Mouse (Mus musculus): ENCODE data around the gene Plcz1.

The Plcz1 gene

DNA sequence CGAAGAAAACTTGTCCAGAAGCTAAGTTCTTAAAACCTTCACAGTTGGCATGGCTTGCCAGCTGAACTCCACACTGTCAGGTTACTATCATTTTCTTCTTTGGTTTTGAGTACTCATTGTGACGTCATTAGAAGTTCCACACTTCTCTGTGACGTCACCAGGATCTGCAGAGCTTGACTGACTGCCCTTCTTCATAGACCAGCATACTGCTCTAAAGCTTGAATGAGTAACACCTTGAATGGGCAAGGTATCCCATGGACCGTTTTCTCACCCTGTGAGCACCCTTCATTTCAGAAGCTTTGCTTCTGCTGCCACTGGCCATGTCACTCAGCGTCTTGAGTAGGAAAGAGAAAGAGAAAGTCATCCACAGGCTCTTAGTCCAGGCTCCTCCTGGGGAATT lies at the start of gene Plcz1:
Plcz1 (minus strand) TSS at position 101 of the 400 bp plus-strand sequence.
- no peak for DNase-seq (ENCODE audit: extremely low spot score, low spot score)

DNA sequence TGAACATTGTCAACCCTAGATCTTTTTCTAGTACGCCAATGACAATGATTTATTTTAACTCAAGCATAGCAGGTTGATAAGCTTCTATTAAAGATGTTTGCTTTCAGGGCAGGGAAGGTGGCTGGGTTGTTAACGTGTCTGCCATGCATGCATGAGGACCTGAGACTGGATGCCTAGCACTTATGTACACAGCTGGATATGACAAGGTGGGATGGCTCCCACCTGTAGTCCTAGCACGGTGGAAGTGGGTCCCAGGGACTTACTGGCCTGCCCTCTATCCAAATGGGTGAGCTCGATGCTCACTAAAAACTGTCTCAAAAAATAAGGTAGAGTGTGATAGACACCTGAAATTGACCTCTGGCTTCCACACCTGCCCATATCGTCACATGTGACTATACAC lies 48.6 kb upstream of the Plcz1 start:
- DNase-seq (ENCODE audit: extremely low spot score, low spot score) = no peak

DNA sequence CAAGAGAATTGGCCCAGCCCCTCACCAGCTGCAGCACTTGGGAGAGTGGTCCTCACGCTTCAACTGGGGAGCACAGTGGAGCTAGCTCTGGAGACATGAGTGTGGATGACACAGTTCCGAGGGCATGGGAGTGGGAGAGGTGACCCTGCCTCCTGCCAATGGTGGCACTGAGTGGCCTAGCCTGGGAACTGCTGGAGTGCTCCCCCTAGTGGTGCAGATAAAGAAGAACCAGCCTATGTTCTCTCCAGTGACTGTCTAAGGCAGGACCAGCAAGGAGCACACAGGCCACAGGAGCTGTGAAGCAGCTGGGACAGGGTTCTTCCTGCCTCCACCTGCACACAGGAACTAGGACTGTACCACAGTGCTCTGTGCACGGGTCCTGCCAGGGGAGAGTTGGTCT lies 40.5 kb upstream of the Plcz1 start:
- DNase-seq (ENCODE audit: extremely low spot score, low spot score) = no peak

DNA sequence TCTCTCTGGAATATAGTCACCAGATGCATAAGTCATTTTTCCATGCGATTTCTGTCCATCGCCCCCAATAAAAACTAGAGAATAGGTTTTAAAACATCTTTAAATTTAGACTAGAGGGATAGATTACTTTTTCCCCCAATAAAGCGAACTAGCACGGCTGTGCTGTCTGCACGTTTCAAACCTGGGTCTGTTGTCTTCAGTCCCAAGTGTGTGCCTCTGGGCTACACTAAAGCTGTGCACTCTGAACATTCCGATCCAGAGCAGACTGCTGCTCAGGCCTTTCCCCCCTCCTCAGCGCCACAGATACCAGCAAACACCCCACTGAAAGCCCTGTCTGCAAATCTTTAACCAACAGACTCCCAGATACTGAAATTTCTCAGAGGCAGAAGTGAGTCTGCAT lies 39.7 kb upstream of the Plcz1 start:
- DNase-seq (ENCODE audit: extremely low spot score, low spot score) = no peak

DNA sequence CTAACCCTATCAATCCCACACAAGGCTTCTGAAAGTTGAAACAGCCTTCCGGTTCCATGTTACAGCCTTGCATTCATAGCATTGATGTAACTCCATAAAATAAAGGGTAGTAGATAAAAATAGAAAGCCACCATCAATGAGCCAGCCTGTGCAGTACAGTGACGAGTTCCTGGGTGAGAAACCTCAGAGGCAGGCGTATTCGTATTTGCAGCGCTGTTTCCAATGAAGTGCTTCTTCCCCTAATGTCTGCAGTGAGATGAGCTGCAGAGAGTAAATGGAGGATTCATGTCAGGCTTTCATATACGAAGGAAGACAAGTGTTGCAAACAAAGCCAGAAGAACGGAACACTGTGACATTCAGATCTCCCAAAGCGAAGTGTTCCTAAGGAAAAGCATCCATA lies 27.9 kb upstream of the Plcz1 start:
- no peak for DNase-seq (ENCODE audit: extremely low spot score, low spot score)

DNA sequence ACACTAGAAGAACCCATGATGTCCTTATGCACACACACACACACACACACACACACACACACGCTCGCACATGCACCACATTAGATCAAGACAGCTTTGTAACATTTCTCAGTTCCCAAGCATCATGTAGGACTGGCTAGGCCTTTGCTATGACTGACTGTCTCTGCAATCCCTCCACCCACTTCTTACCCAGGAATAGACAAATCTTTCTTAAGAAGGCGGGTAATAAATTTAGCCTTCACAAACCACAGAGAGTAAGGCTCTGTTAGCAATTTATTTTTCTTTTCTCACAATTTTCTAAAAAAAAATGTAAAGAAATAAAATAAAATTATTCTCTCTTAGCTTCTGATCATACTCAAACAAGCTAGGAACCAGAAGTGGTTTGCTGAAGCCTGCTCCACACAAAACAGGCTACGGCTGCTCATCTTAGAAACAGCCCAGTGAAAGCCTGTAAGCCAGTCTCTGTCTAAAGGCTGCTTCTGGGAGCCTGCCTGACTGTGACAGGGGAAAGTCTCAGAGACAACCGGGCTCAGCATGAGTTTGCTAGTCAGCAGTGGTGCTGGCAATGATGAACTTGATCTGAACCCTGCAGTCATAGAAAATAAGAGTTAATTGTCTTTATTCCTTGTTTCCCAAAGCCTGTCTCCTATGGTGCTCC lies 13.1 kb upstream of the Plcz1 start:
- DNase-seq (ENCODE audit: extremely low spot score, low spot score) = no peak

DNA sequence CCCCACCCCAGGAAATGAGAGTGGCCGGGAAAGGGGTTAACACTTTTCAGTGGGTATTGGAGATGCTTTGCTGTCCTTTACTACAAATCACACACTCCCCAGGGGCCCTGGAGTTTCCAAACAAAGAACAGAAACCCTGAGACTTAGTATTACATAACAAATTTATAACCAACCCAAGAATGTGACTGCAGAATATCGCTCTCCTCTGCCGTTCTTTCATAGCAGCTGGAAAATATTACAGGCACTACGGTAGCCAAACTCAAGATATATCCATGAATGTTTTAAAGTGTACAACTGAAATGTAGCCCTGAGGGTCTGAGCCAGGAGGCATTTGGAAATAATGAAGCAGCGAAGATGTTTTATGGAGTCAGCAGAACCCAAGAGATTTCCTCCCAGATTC lies 10.2 kb upstream of the Plcz1 start:
- no peak for DNase-seq (ENCODE audit: extremely low spot score, low spot score)

DNA sequence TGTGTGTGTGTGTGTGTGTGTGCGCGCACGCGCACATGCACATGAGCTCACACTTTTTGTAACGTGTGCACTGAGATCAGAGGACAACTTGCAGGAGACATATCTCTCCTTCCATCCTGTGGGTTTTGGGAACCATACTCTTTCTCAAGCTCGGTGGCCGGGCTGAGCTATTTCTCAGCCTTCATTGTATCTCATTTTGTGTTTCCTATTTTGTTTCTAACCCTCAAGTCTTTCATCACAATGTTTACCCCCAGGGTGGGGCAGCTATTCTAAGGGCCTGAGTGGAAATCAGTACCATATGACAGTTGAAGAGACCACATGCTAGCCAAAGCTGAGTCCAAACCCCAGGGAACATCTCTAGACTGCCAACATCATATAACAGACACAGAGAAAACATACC lies 305 bp downstream of the Plcz1 start, which contains the start of gene Capza3:
Capza3 (plus strand) TSS at position 301 of the 400 bp plus-strand sequence.
- no peak for DNase-seq (ENCODE audit: extremely low spot score, low spot score)

DNA sequence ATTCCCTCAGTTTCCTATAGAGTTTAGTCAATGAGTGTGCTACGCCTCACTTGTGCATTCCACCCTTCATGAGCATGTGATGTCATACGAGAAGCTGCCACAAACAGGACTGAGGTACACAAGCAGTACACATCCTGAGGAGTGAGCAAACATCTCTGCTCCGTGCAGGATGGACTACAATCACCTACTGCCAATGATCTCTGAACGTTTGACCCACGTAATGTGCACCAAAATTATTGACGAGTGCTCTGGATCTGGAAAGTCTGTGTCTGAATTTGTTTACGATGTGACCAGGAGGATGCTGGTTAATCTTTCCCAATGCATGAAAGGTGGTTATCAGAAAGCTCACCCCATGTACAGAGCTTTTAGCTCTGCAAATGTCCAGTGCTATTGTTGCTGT lies 16.9 kb downstream of the Plcz1 start:
- DNase-seq (ENCODE audit: extremely low spot score, low spot score) = no peak

DNA sequence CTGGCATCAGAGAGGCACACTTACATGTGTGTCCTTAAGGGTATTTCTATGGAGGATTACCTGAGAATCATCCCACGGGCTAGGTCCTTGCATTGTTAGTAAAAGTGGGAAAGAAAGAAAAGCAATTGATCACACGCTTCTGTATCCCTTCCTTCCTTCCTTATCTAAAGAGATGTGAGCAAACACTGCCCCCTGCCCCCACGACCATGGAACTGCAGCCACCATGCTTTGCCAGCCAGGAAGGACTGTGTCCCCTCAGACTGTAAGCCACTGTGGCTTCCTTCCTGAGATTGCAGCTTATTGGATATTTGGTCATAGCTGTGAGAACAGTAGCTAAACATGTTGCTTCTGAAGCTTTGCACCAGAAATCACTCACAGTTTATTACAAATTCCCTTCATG lies 36.1 kb downstream of the Plcz1 start:
- DNase-seq (ENCODE audit: extremely low spot score, low spot score) = no peak

DNA sequence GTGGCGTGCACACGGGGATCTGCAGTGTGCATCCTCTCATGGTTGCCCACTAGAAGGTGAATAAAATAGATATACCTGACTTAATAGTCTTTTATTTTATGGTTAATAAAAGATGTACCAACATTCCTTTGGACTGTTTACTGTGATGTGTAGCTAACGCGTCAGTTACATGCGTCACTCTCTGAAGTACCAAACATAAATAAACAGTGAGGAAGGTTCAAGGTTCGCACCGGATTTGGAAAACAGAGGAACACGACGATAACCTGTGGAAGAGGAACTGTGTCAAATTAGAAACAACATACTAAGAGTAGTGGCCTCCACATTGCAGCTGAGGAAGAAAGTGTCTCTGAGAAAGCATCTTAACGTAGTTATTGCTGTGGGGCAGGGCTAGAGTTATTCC lies 51.7 kb downstream of the Plcz1 start:
- DNase-seq (ENCODE audit: extremely low spot score, low spot score) = no peak

DNA sequence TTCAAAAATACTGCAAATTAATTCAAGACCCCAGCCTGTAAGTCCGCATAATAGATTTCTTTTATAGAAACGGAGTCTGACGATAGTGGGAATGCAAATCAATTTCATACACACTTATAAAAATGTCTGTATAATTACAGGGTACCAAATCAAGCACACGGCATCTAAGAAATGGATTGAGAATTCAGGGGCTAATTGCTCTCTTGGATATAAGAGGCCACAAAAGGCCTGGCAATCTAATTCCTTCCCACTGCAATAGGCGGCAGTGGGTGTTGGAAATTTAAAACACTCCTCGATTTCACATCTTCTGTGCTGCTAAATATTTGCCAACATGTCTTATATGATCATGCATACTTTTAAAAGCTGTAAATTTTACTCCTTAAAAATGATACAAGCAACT lies 52.2 kb downstream of the Plcz1 start:
- DNase-seq (ENCODE audit: extremely low spot score, low spot score) = no peak

DNA sequence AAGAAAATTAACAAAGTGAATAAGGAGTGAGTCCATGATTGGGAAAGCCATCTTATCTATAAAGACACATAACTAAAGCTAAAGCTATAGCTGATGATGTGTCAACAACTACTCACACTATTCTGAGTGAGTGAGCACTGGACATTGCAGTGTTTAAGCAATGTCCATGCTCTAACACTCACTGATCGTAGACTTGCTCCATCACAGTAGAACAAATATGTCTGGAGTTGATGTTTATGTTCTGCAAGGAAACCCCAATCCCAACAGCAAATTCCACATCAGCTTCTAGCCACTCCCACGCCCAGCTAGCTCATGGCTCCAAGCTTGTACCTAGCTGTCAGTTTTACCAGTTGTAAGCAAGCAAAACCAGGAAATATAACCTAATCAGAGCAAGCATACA lies 54.7 kb downstream of the Plcz1 start:
- no peak for DNase-seq (ENCODE audit: extremely low spot score, low spot score)

DNA sequence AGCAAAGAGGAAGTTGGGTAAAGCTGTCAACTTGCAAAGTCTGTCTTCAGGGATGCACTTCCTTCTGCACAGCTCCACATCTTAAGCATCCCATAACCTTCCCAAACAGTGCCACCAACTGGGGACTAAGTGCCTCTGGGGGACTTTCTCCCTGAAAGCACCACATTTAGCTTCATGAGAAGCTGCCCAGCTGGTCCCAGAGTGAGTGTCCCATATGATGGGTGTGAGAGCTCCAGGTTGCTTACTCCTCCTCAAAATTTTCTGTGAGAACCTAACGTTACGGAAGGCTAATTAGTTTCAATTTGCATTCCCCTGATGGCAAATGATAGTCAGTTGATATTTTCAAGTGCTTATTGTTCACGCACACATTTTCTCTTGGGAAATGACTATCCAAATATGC lies 57.2 kb downstream of the Plcz1 start:
- DNase-seq (ENCODE audit: extremely low spot score, low spot score) = no peak

DNA sequence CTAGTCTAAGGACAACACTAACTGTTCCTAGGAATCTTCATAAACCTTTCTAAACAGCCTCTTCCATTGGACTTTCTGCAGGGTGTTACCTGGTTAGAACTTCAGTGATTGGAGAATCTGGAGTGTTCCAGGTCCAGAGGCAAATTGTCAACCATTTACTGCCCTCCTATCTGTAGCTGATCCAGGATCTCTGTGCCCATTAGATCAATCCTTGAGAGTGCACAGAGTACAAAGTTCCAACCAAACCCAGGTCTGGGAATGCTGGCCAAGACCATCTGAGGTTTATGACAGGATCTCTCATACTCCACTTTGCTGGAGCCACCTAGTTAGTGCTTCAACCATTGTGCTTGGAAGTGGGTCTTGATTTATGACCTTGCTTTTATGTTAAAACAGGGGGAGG lies 60.2 kb downstream of the Plcz1 start:
- no peak for DNase-seq (ENCODE audit: extremely low spot score, low spot score)

DNA sequence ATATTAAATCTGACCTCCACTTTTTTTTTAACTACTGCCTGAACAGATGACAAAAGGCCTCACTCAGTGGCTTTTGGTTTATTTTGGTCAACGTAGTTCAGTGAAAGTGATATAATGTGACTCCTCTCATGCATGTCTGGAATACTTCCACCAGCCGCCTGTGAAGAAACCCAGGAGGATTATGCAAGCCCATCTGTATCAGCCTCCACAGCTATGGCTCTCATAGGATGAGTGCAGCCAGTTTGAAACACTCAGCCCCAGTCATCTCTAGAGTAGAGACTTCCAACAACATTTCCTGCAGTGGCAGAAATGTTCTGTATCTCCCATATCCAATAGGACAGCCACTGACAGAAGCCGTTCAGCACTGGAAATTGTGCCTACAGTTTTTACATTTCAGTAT lies 63.1 kb downstream of the Plcz1 start:
- DNase-seq (ENCODE audit: extremely low spot score, low spot score) = no peak

DNA sequence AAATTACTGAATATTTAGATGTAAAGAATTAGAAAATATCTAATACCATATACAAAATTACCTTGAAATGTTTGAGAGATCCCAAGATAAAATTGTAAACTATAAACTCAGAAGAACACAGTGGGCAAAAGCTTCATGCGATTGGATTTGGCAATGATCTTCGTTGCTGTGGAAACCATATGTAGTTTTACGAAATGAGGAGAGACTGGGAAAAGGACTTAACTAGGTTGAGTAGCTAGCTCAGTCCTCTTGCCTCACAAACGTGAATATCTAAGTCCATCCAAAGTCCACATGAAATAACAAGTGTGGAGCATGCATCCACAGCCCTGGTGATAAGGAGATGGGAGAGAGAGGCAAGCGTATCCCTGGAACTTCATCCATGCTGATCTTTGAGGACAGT lies 66.6 kb downstream of the Plcz1 start:
- DNase-seq (ENCODE audit: extremely low spot score, low spot score) = no peak

DNA sequence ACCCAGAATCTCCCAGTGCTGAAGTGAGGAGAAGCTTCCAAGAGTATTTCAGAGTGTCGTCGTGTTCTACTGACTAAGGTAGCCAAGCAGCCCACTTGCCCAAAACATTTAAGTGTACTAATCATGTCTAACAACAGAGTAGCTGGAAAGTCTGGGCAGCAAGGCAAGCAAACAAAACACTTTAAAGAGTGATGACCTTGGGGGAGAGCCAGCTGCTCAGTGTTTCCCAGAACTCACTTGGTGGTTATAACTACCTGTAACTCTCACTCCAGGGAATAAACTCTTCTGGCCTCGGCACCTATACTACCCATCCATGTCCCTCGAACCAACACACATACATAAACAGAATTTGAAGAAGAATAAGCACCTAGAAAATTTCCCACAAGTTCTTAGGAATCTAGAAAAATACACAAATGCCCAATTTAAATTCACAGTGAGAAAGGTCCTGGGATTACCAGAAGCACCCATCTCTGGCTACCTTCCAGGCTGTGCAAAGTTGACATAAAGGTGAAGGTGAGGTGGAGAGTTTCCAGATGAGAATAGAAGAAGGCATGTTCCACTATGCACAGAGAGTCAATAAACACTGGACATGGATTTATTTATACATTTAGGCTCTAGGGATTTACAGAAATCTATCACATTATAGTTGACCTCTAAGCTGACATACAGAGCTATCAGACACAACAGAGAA lies 69.5 kb downstream of the Plcz1 start:
- no peak for DNase-seq (ENCODE audit: extremely low spot score, low spot score)

DNA sequence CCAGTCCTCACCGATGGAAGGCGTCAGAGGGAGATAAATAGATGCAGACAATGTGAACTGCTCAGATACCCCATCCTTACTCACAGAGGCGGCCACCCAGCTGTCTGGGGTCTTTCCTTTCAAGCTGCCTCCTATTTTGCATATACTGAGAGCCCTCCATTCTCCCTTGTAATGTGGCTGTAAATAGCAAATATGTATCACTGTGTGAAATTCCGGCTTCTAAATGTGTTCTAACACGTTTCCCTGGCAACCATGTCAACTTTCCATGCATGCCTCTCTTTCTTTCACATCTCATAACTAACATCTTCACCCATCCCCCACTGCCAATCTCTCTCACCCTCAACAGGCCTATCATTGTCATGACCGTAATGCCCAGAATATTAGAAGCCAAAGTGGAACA lies 74.6 kb downstream of the Plcz1 start:
- no peak for DNase-seq (ENCODE audit: extremely low spot score, low spot score)

DNA sequence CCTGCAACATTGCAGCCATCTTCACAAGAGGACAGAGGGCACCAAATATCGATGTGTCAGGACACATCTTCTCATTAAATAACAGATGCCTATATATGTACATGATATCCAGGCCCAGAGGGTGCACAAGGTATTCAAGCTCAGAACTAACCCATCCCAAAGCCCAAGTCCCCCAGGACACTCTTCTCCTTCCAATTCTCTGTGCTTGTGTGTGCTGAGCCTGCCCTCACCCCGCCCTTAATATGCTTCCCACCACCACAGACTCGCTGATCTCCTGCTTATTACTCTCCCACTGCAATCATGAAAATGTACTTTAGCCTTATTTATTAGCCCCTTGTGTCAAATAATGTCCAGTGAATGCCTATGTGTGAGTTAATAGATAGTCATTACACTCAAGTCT lies 76.4 kb downstream of the Plcz1 start:
- DNase-seq (ENCODE audit: extremely low spot score, low spot score) = no peak

DNA sequence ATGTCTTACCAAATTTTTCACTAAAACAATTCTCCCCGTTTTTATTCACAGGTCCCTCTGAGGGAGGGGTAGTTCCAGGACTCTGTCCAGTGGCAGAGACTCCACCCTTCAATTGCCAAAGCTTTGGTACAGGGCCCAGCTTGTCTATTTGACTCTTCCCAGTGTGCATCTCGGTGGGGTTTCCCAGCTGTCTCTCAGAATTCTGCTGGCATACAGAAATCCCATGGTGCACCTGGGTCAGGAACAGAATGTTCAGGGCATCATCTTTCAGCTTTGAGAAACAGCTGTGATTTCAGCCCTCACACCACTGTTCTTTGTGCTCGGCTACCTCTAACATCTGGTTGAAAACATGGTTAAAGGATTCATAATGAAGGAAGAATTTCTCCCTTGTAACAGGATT lies 77.5 kb downstream of the Plcz1 start:
- DNase-seq (ENCODE audit: extremely low spot score, low spot score) = no peak

DNA sequence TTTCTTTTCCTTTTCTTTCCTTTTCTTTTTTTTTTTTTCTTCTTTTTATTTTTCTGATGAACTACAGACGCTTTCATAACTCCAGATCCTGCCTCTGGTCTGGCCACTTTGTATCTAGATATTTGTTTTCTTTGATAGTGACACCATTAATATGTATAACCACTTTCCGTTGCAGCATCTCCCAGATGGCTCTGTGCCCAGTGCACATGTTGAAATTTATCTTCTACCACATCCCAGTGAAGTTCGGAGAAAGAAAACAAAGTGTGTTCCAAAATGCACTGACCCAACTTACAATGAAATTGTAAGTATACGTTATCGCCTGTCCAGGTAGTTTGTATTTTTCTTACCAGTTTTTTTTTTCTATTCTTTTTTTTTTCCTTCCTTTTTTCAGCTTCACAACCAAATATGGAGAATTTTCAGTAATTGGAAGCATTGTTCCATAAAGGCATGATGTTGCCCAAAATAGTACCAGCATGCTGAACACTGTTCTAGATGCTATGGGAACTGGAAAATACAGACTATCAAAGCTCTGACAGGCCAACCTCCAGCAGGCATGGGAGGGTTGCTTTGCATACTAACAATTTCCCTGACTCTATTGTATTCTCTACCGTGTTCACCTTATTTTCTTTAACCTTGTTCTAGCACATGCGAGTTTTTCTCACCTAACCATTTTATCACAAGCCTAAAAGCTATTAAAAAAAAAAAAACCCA lies 83.6 kb downstream of the Plcz1 start:
- no peak for DNase-seq (ENCODE audit: extremely low spot score, low spot score)

DNA sequence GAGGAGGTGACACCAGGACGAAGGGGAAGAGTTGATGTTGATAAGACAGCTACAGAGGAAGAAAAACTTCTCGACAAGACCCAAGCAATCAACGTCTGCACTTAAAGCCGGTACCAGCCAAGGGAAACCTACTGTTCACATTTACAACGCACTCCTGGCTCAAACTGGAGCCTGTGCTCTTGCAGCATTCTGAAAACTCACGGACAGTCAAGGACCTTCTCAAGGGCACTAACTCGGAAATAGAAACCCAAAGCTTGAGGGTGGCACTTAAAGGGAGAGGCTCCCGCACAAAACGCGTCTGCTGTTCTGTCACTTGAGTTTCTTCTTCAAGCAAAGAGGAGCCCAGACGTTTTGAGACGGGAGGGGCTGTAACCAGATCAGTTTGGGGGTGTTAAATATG lies 87.7 kb downstream of the Plcz1 start:
- no peak for DNase-seq (ENCODE audit: extremely low spot score, low spot score)
